Mouse (Mus musculus): ENCODE measurements at regions not wholly inside any gene's neighbourhood (a gene's known extent, or its start where the extent isn't known, plus 50 kb on each side); places are given as distances from the start of the nearest gene placed in this dataset.

GRCm38 (mm10) chr15:56294910-56295438 is 1182.5 kb downstream of the Slc22a22 start:
- TF ChIP-seq POU5F1 (IDR thresholded peaks at IDR 0.05; ENCODE audit: borderline replicate concordance, low read length) (no peak), CTCF (conservative IDR thresholded peaks at IDR 0.05; ENCODE audit: low read length) (no peak), NANOG (IDR thresholded peaks at IDR 0.05; ENCODE audit: borderline replicate concordance, low read length) (no peak)
- Histone ChIP-seq H3K36me3 (ENCODE audit: insufficient read depth, low read length) (no peaks in the 10 kb centered on the region), H3K27me3 (ENCODE audit: insufficient read depth, low read length) (no peaks in the 10 kb centered on the region), H3K4me3 (replicated peaks; ENCODE audit: low read length) (no peak overlapping the region), H3K9me3 (ENCODE audit: low read length) (no peaks in the 10 kb centered on the region), H3K4me1 (replicated peaks; ENCODE audit: low read depth, low read length) (no peaks in the 10 kb centered on the region)

GRCm38 (mm10) chr15:56278622-56279301 is 1198.7 kb downstream of the Slc22a22 start:
- Histone ChIP-seq H3K27me3 (ENCODE audit: insufficient read depth, low read length) (no peaks in the 10 kb centered on the region), H3K36me3 (ENCODE audit: insufficient read depth, low read length) (no peaks in the 10 kb centered on the region), H3K9me3 (ENCODE audit: low read length) (peaks cover 3% of the 10 kb centered on the region; the same call in 1 of the 2 replicates), H3K4me1 (replicated peaks; ENCODE audit: low read depth, low read length) (no peaks in the 10 kb centered on the region), H3K4me3 (replicated peaks; ENCODE audit: low read length) (no peak overlapping the region)
- TF ChIP-seq NANOG (IDR thresholded peaks at IDR 0.05; ENCODE audit: borderline replicate concordance, low read length) (no peak), POU5F1 (IDR thresholded peaks at IDR 0.05; ENCODE audit: borderline replicate concordance, low read length) (no peak), CTCF (conservative IDR thresholded peaks at IDR 0.05; ENCODE audit: low read length) (no peak)

- TF ChIP-seq NANOG (IDR thresholded peaks at IDR 0.05; ENCODE audit: borderline replicate concordance, low read length) = no peak
- no peak for TF ChIP-seq CTCF (conservative IDR thresholded peaks at IDR 0.05; ENCODE audit: low read length)
- Histone ChIP-seq H3K27me3 (ENCODE audit: insufficient read depth, low read length) (no peaks in the 10 kb centered on the region), H3K36me3 (ENCODE audit: insufficient read depth, low read length) (no peaks in the 10 kb centered on the region), H3K4me3 (replicated peaks; ENCODE audit: low read length) (no peak overlapping the region), H3K9me3 (ENCODE audit: low read length) (peaks cover 3% of the 10 kb centered on the region; the same call in 1 of the 2 replicates), H3K4me1 (replicated peaks; ENCODE audit: low read depth, low read length) (no peaks in the 10 kb centered on the region)
These were observed 1199.4 kb downstream of the Slc22a22 start for GRCm38 (mm10) chr15:56278006-56278405.

GRCm38 (mm10) chr15:56248731-56249130 is 1228.7 kb downstream of the Slc22a22 start:
- H3K36me3 ChIP-seq (ENCODE audit: insufficient read depth, low read length) = no peaks in the 10 kb centered on the region
- no peak overlapping the region for H3K4me3 ChIP-seq (replicated peaks; ENCODE audit: low read length)
- no peaks in the 10 kb centered on the region for H3K4me1 ChIP-seq (replicated peaks; ENCODE audit: low read depth, low read length)
- no peaks in the 10 kb centered on the region for H3K27me3 ChIP-seq (ENCODE audit: insufficient read depth, low read length)
- no peak for TF ChIP-seq CTCF (conservative IDR thresholded peaks at IDR 0.05; ENCODE audit: low read length)
- no peak for TF ChIP-seq NANOG (IDR thresholded peaks at IDR 0.05; ENCODE audit: borderline replicate concordance, low read length)
- no peak for TF ChIP-seq POU5F1 (IDR thresholded peaks at IDR 0.05; ENCODE audit: borderline replicate concordance, low read length)
- H3K9me3 ChIP-seq (ENCODE audit: low read length) = no peaks in the 10 kb centered on the region

- Histone ChIP-seq H3K9me3 (ENCODE audit: low read length) (no peaks in the 10 kb centered on the region), H3K36me3 (ENCODE audit: insufficient read depth, low read length) (no peaks in the 10 kb centered on the region), H3K4me1 (replicated peaks; ENCODE audit: low read depth, low read length) (no peaks in the 10 kb centered on the region), H3K4me3 (replicated peaks; ENCODE audit: low read length) (no peak overlapping the region), H3K27me3 (ENCODE audit: insufficient read depth, low read length) (no peaks in the 10 kb centered on the region)
- no peak for TF ChIP-seq POU5F1 (IDR thresholded peaks at IDR 0.05; ENCODE audit: borderline replicate concordance, low read length)
- TF ChIP-seq NANOG (IDR thresholded peaks at IDR 0.05; ENCODE audit: borderline replicate concordance, low read length) = no peak
- no peak for TF ChIP-seq CTCF (conservative IDR thresholded peaks at IDR 0.05; ENCODE audit: low read length)
These were observed 1233.3 kb downstream of the Slc22a22 start for GRCm38 (mm10) chr15:56244004-56244735.

GRCm38 (mm10) chr15:56202552-56202951 is 1274.9 kb downstream of the Slc22a22 start:
- Histone ChIP-seq H3K9me3 (ENCODE audit: low read length) (no peaks in the 10 kb centered on the region), H3K27me3 (ENCODE audit: insufficient read depth, low read length) (no peaks in the 10 kb centered on the region), H3K36me3 (ENCODE audit: insufficient read depth, low read length) (no peaks in the 10 kb centered on the region), H3K4me3 (replicated peaks; ENCODE audit: low read length) (no peak overlapping the region), H3K4me1 (replicated peaks; ENCODE audit: low read depth, low read length) (no peaks in the 10 kb centered on the region)
- TF ChIP-seq CTCF (conservative IDR thresholded peaks at IDR 0.05; ENCODE audit: low read length) (no peak), POU5F1 (IDR thresholded peaks at IDR 0.05; ENCODE audit: borderline replicate concordance, low read length) (no peak), NANOG (IDR thresholded peaks at IDR 0.05; ENCODE audit: borderline replicate concordance, low read length) (no peak)

- no peaks in the 10 kb centered on the region for H3K27me3 ChIP-seq (ENCODE audit: insufficient read depth, low read length)
- no peaks in the 10 kb centered on the region for H3K4me1 ChIP-seq (replicated peaks; ENCODE audit: low read depth, low read length)
- TF ChIP-seq CTCF (conservative IDR thresholded peaks at IDR 0.05; ENCODE audit: low read length) = no peak
- no peak for TF ChIP-seq POU5F1 (IDR thresholded peaks at IDR 0.05; ENCODE audit: borderline replicate concordance, low read length)
- no peak for TF ChIP-seq NANOG (IDR thresholded peaks at IDR 0.05; ENCODE audit: borderline replicate concordance, low read length)
- H3K4me3 ChIP-seq (replicated peaks; ENCODE audit: low read length) = no peak overlapping the region
- H3K9me3 ChIP-seq (ENCODE audit: low read length) = no peaks in the 10 kb centered on the region
- no peaks in the 10 kb centered on the region for H3K36me3 ChIP-seq (ENCODE audit: insufficient read depth, low read length)
These were observed 1278.1 kb downstream of the Slc22a22 start for GRCm38 (mm10) chr15:56199336-56199735.

GRCm38 (mm10) chr15:56197425-56198201 is 1279.8 kb downstream of the Slc22a22 start:
- TF ChIP-seq CTCF (conservative IDR thresholded peaks at IDR 0.05; ENCODE audit: low read length) = no peak
- no peak for TF ChIP-seq POU5F1 (IDR thresholded peaks at IDR 0.05; ENCODE audit: borderline replicate concordance, low read length)
- TF ChIP-seq NANOG (IDR thresholded peaks at IDR 0.05; ENCODE audit: borderline replicate concordance, low read length) = no peak

More at GRCm38 (mm10) chr15:56197425-56198201, 1279.8 kb downstream of the Slc22a22 start:
- Histone ChIP-seq H3K27me3 (ENCODE audit: insufficient read depth, low read length) (no peaks in the 10 kb centered on the region), H3K4me1 (replicated peaks; ENCODE audit: low read depth, low read length) (no peaks in the 10 kb centered on the region), H3K4me3 (replicated peaks; ENCODE audit: low read length) (no peak overlapping the region), H3K36me3 (ENCODE audit: insufficient read depth, low read length) (no peaks in the 10 kb centered on the region), H3K9me3 (ENCODE audit: low read length) (no peaks in the 10 kb centered on the region)
